Mouse (Mus musculus) liver, embryonic 16.5 days (tissue): ENCODE results near the gene Cfap97d2. TPM values are rescaled to one million over a fixed set of nuclear protein-coding genes. Genes with fewer than 3 reads are reported as not detected.
A peak's percentile ranks its signal among the peaks of the same experiment; 100 is the strongest.

ENCODE experiments used
- ATAC-seq: fragments of 200-750 bp; cut with Nextera tagmentation; 2 replicates; pipeline ENCODE4 v1.8.0; 2017; ENCODE audit warnings: low read depth, mild to moderate bottlenecking, moderate number of reproducible peaks, moderate library complexity
- H3K27ac ChIP-seq: fragments of 300-500 bp; sonication (generic); 2 replicates; pipeline ENCODE4 v1.5.1; 2014; ENCODE audit warnings: mild to moderate bottlenecking, low read length
- H3K27me3 ChIP-seq: fragments of 300-500 bp; sonication (generic); 2 replicates; pipeline ENCODE4 v1.6.1; 2014; ENCODE audit warnings: low read depth, low read length, mixed read lengths; ENCODE audit not compliant: control insufficient read depth, insufficient read depth
- H3K36me3 ChIP-seq: fragments of 300-500 bp; sonication (generic); 2 replicates; pipeline ENCODE4 v1.6.1; 2014; ENCODE audit warnings: mild to moderate bottlenecking; ENCODE audit not compliant: control insufficient read depth, insufficient read depth
- H3K4me1 ChIP-seq: fragments of 300-500 bp; sonication (generic); 2 replicates; pipeline ENCODE4 v1.6.1; 2014; ENCODE audit warnings: low read depth, low read length, mixed read lengths; ENCODE audit not compliant: control insufficient read depth
- H3K4me2 ChIP-seq: fragments of 300-500 bp; sonication (generic); 2 replicates; pipeline ENCODE4 v1.6.1; 2014; ENCODE audit warnings: low read depth, low read length, mixed read lengths
- H3K4me3 ChIP-seq: fragments of 300-500 bp; sonication (generic); 2 replicates; pipeline ENCODE4 v1.5.1; 2014; ENCODE audit warnings: low read depth, mild to moderate bottlenecking, low read length
- H3K9ac ChIP-seq: fragments of 300-500 bp; sonication (generic); 2 replicates; pipeline ENCODE4 v1.6.1; 2014; ENCODE audit warnings: low read depth, low read length
- H3K9me3 ChIP-seq: fragments of 300-500 bp; sonication (generic); replicated peaks from 2 replicates; pipeline ENCODE4 v1.6.1; 2016; ENCODE audit warnings: low read length; ENCODE audit not compliant: control insufficient read depth
- WGBS: fragments of 180-500 bp; shearing (Covaris S2); extraction: QIAGEN DNeasy Blood & Tissue Kit; methylation state at CpG from one replicate; pipeline ENCODE4 v1.1.7; 2014; ENCODE audit not compliant: insufficient replicate concordance; 5-methylcytosine and 5-hydroxymethylcytosine counted together
- polyA plus RNA-seq: library from polyadenylated mRNA; unstranded; fragments of >200 nt; fragmentation: Nextera tagmentation; extraction: Ambion mirVana; gene quantifications from 2 replicates; pipeline ENCODE4 v1.2.1, GENCODE M21; 2015

The Cfap97d2 gene
- polyA plus RNA-seq, 1 experiment from 2014 or later: not detected

GRCm38 (mm10) chr8:13785764-13786299 lies 80.1 kb downstream of the Cfap97d2 start:
- peaks cover 9% of the 10 kb centered on the region for H3K36me3 ChIP-seq
- ATAC-seq: peak; percentile 89
- WGBS: under 1% methylated on average over 47 of the region's 47 CpGs
- H3K9me3 ChIP-seq: no peaks in the 10 kb centered on the region
- H3K4me1 ChIP-seq: peaks cover 13% of the 10 kb centered on the region
- peak overlapping the region; percentile 77 for H3K4me3 ChIP-seq
- peak overlapping the region; percentile 90 for H3K9ac ChIP-seq
- H3K27ac ChIP-seq: peak overlapping the region; percentile 92
- H3K27me3 ChIP-seq: no peaks in the 10 kb centered on the region
- peak overlapping the region; percentile 71 for H3K4me2 ChIP-seq

GRCm38 (mm10) chr8:13789606-13790005 lies 83.9 kb downstream of the Cfap97d2 start:
- Histone ChIP-seq H3K9ac (no peak overlapping the region), H3K4me2 (no peak overlapping the region), H3K36me3 (peaks cover 2% of the 10 kb centered on the region), H3K9me3 (no peaks in the 10 kb centered on the region), H3K4me3 (no peak overlapping the region), H3K27ac (no peak overlapping the region), H3K4me1 (peaks cover 8% of the 10 kb centered on the region), H3K27me3 (no peaks in the 10 kb centered on the region)
- ATAC-seq: no peak
- 82% methylated on average over 8 of the region's 8 CpGs for WGBS

Other genes with a start within 250 kb of the Cfap97d2 start
- 5.5 and 8.3 TPM in 2 replicates for gene Gas6, start 211.4 kb upstream of the Cfap97d2 start, polyA plus RNA-seq
- not detected in 2 replicates for gene 1700029H14Rik, start 143.4 kb upstream of the Cfap97d2 start, polyA plus RNA-seq
- 16.6 and 19.2 TPM in 2 replicates for gene Rasa3, start 28.3 kb upstream of the Cfap97d2 start, polyA plus RNA-seq
- gene Cdc16, start 51.8 kb downstream of the Cfap97d2 start, polyA plus RNA-seq: 40.1 and 41.2 TPM in 2 replicates
- gene Upf3a, start 79.7 kb downstream of the Cfap97d2 start, polyA plus RNA-seq: 10.0 and 11.5 TPM in 2 replicates
- not detected in 2 replicates for gene AF366264, start 132.5 kb downstream of the Cfap97d2 start, polyA plus RNA-seq
- gene Champ1, start 163.8 kb downstream of the Cfap97d2 start, polyA plus RNA-seq: 9.1 and 9.5 TPM in 2 replicates
- gene Coprs, start 184.4 kb downstream of the Cfap97d2 start, polyA plus RNA-seq: 3.9 and 5.6 TPM in 2 replicates